8 mouse cellular contexts compared by ENCODE assay signal in the genomic region with DNA sequence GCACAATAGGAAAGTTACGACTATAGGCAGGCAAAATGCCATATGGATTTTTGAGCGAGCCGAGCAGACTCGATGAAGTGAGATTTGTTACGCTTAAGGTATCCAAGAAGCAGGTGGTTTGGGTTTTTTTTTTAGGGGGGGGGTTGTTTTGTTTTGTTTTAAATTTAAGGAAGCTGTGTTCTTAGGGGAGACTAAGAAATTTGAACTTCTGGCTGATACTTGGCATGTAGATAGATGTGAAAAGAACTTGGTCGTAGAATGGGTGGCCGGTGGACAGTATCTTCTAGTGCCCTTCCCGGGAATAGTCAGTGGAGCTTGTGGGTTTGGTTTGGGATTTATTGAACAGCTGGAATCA. TPM values are rescaled to one million over a fixed set of nuclear protein-coding genes. Genes with fewer than 3 reads are reported as not detected.
DNase-seq lines count a peak whose midpoint lies in the region; ATAC-seq and TF ChIP-seq lines count a peak whose summit lies in the region.

No protein-coding gene starts in this region.

- H3K9me3 ChIP-seq in heart, embryonic 10.5 days = no peaks in the 10 kb centered on the region
- no peaks in the 10 kb centered on the region for H3K9me3 ChIP-seq in MEL (replicated peaks; ENCODE audit: insufficient read depth, low read length)
- H3K9me3 ChIP-seq in heart, embryonic 14.5 days (ENCODE audit: control insufficient read depth, low read length) = no peaks in the 10 kb centered on the region

- H3K27me3 ChIP-seq in heart, embryonic 10.5 days (ENCODE audit: insufficient read depth, poor library complexity, severe bottlenecking) = no peaks in the 10 kb centered on the region
- no peaks in the 10 kb centered on the region for H3K27me3 ChIP-seq in MEL (ENCODE audit: control insufficient read depth in 1 of 2, insufficient read depth in 2 of 2, low read length in 2 of 2)
- no peaks in the 10 kb centered on the region for H3K27me3 ChIP-seq in heart, embryonic 14.5 days (ENCODE audit: control insufficient read depth, insufficient read depth, low read length)

- H3K4me3 ChIP-seq in heart, embryonic 10.5 days = peak overlapping the region; percentile 99
- H3K4me3 ChIP-seq in MEL (ENCODE audit: control insufficient read depth in 1 of 2, insufficient read depth in 1 of 2, low read depth in 2 of 2, low read length in 2 of 2) (peak overlapping the region; percentile 90 to 99), macrophage (ENCODE audit: inconsistent target) (peak overlapping the region; percentile 68)
- H3K4me3 ChIP-seq in heart, embryonic 14.5 days (ENCODE audit: control insufficient read depth in 1 of 2, insufficient read depth in 1 of 2, low read depth in 1 of 2, low read length in 2 of 2) = peak overlapping the region; percentile 97 to 99

- no peak for ATAC-seq in heart, embryonic 14.5 days (ENCODE audit: insufficient number of reproducible peaks, insufficient read depth, low FRiP score, low read depth)

- no peak for TF ChIP-seq CTCF in MEL (IDR thresholded peaks at IDR 0.05 in 2 of 3, conservative IDR thresholded peaks at IDR 0.05 in 1 of 3; ENCODE audit: control insufficient read depth in 1 of 3, insufficient read depth in 1 of 3, low read depth in 2 of 3, low read length in 3 of 3, poor library complexity in 1 of 3, severe bottlenecking in 1 of 3)

- H3K36me3 ChIP-seq in heart, embryonic 10.5 days = no peaks in the 10 kb centered on the region
- H3K36me3 ChIP-seq in MEL (ENCODE audit: control insufficient read depth in 1 of 2, insufficient read depth in 2 of 2, low read length in 2 of 2) (peaks cover 0 to 35% of the 10 kb centered on the region in 2 experiments; a peak in 2 of 4 replicates), macrophage (ENCODE audit: inconsistent target) (no peaks in the 10 kb centered on the region)
- H3K36me3 ChIP-seq in heart, embryonic 14.5 days (ENCODE audit: control insufficient read depth, insufficient read depth, low read length) = no peaks in the 10 kb centered on the region

- WGBS in heart, embryonic 10.5 days = 2% methylated on average over 8 of the region's 8 CpGs
- WGBS in heart, embryonic 14.5 days = 0% methylated on average over 8 of the region's 8 CpGs
- WGBS in macrophage (ENCODE audit: missing documents) = 0% methylated on average over 8 of the region's 8 CpGs

- H3K9ac ChIP-seq in MEL (ENCODE audit: control insufficient read depth, low read depth, low read length, poor library complexity, severe bottlenecking) = peak overlapping the region; percentile 99
- H3K9ac ChIP-seq in heart, embryonic 14.5 days (ENCODE audit: low read length) = peak overlapping the region; percentile 88

- no peak for TF ChIP-seq RAD21 in MEL (IDR thresholded peaks at IDR 0.05; ENCODE audit: low read depth, low read length)

- peak overlapping the region; percentile 97 for H3K27ac ChIP-seq in heart, embryonic 10.5 days
- no peak overlapping the region for H3K27ac ChIP-seq in MEL (ENCODE audit: control insufficient read depth, low read depth, low read length)
- H3K27ac ChIP-seq in heart, embryonic 14.5 days (replicated peaks in 1 of 2; ENCODE audit: control insufficient read depth in 1 of 2, insufficient read depth in 1 of 2, low read depth in 2 of 2, low read length in 2 of 2) = peak overlapping the region in 1 of 2 experiments; percentile 94; a peak in 2 of 4 replicates
- H3K27ac ChIP-seq in macrophage = 0 out of 2 replicates have a peak overlapping the region, but pooled peaks have one; percentile 10

- DNase-seq in heart, embryonic 10.5 days (ENCODE audit: low spot score) = no peak
- DNase-seq in heart, adult 8-10 months (ENCODE audit: low spot score) = no peak
- peak; percentile 61 for DNase-seq in MEL (ENCODE audit: low read depth, low spot score)
- no peak for DNase-seq in adrenal gland, postnatal 14 days
- no peak for DNase-seq in right cerebral cortex, adult 18-20 months
- no peak for DNase-seq in kidney, postnatal 25 days

- TF ChIP-seq EP300 in MEL (IDR thresholded peaks at IDR 0.05; ENCODE audit: low read depth in 1 of 2, low read length in 2 of 2) = no peak

- peak overlapping the region; percentile 77 for H3K4me2 ChIP-seq in heart, embryonic 14.5 days (ENCODE audit: low read length)

- no peak for TF ChIP-seq POLR2A in MEL (IDR thresholded peaks at IDR 0.05; ENCODE audit: control insufficient read depth in 1 of 2, insufficient read depth in 1 of 2, low read depth in 1 of 2, low read length in 2 of 2, poor library complexity in 1 of 2)

- H3K4me1 ChIP-seq in heart, embryonic 10.5 days = peaks cover 39% of the 10 kb centered on the region
- H3K4me1 ChIP-seq in MEL (ENCODE audit: control insufficient read depth in 1 of 2, insufficient read depth in 2 of 2, low read length in 2 of 2) = peaks cover 10 to 27% of the 10 kb centered on the region in 2 experiments
- peaks cover 8 to 45% of the 10 kb centered on the region in 2 experiments for H3K4me1 ChIP-seq in heart, embryonic 14.5 days (ENCODE audit: control insufficient read depth in 2 of 2, insufficient read depth in 2 of 2, low read length in 2 of 2)

- H3K79me2 ChIP-seq in MEL (ENCODE audit: control insufficient read depth, insufficient read depth, low read length, poor library complexity) = peaks cover 50% of the 10 kb centered on the region
- H3K79me2 ChIP-seq in macrophage (ENCODE audit: inconsistent target) = peaks cover 53% of the 10 kb centered on the region

TF ChIP-seq in MEL, 35 proteins besides CTCF, POLR2A, EP300 and RAD21:
- TF ChIP-seq GATA1 (IDR thresholded peaks at IDR 0.05; ENCODE audit: low read depth, low read length) = no peak
- peak; percentile 32; the same call in 1 of the 2 replicates for TF ChIP-seq SIN3A (IDR thresholded peaks at IDR 0.05; ENCODE audit: low read length)
TF ChIP-seq in MEL: peak in this region for 1.

RNA-seq across cellular contexts. Expression of a gene that starts 0.7 kb away (rescaled TPM):
- 10.2 and 10.6 TPM in 2 replicates for polyA plus RNA-seq in heart, embryonic 10.5 days (2016; fragmentation: Nextera tagmentation; extraction: Ambion mirVana)
- total RNA-seq in heart, adult 8-10 months (2022) = 10 to 100 TPM; 27.0 to 30.8 (median 29.0) TPM
- 40.0 and 41.2 TPM in 2 replicates for total RNA-seq in MEL (2012; rRNA removed)
- polyA plus RNA-seq in MEL (2012; ENCODE audit: insufficient read depth in 1 of 2, insufficient read length in 2 of 2, low read depth in 1 of 2, low replicate concordance in 2 of 2, missing spikeins in 1 of 2) (10 to 100 TPM in 1 of 2 experiments, not detected in 1; 80.3 TPM), macrophage (2018) (21.5 to 32.9 TPM (median 28.9 TPM) in 3 replicates)
- 27.2 and 29.8 TPM in 2 replicates for polyA plus RNA-seq in heart, embryonic 14.5 days (2014; fragmentation: Nextera tagmentation; extraction: Ambion mirVana)
- 100 to 1,000 TPM in 16 of 26 experiments, 10 to 100 TPM in 10; 75.3 to 236 (median 110) TPM for total RNA-seq in macrophage (2018; cell fraction: chromatin; rRNA removed)
- 10 to 100 TPM; 25.1 to 71.1 (median 38.0) TPM for total RNA-seq in macrophage (2018; cell fraction: cytosol; rRNA removed)
- total RNA-seq in macrophage (2018; cell fraction: nucleus; rRNA removed) = 100 to 1,000 TPM in 7 of 26 experiments, 10 to 100 TPM in 19; 63.7 to 206 (median 82.0) TPM
- total RNA-seq in adrenal gland, postnatal 14 days (2021) = 31.1 and 35.7 TPM in 2 replicates

RNA-seq across cellular contexts. Expression of a gene that starts 33.3 kb away (rescaled TPM):
- polyA plus RNA-seq in heart, embryonic 10.5 days (2016; fragmentation: Nextera tagmentation; extraction: Ambion mirVana) = 190 and 216 TPM in 2 replicates
- 10 to 100 TPM; 21.4 to 36.3 (median 25.7) TPM for total RNA-seq in heart, adult 8-10 months (2022)
- total RNA-seq in MEL (2012; rRNA removed) = 97.6 and 100 TPM in 2 replicates
- 100 to 1,000 TPM in 1 of 2 experiments, not detected in 1; 110 TPM for polyA plus RNA-seq in MEL (2012; ENCODE audit: insufficient read depth in 1 of 2, insufficient read length in 2 of 2, low read depth in 1 of 2, low replicate concordance in 2 of 2, missing spikeins in 1 of 2)
- 182 and 186 TPM in 2 replicates for polyA plus RNA-seq in heart, embryonic 14.5 days (2014; fragmentation: Nextera tagmentation; extraction: Ambion mirVana)
- 100 to 1,000 TPM in 4 of 26 experiments, 10 to 100 TPM in 22; 10.5 to 239 (median 57.1) TPM for total RNA-seq in macrophage (2018; cell fraction: chromatin; rRNA removed)
- 100 to 1,000 TPM; 116 to 314 (median 173) TPM for total RNA-seq in macrophage (2018; cell fraction: cytosol; rRNA removed)
- total RNA-seq in macrophage (2018; cell fraction: nucleus; rRNA removed) = 100 to 1,000 TPM in 14 of 26 experiments, 10 to 100 TPM in 12; 38.8 to 283 (median 110) TPM
- polyA plus RNA-seq in macrophage (2018) = 133 to 163 TPM (median 154 TPM) in 3 replicates
- total RNA-seq in adrenal gland, postnatal 14 days (2021) = 30.6 and 37.8 TPM in 2 replicates
